Comparison of ENCODE assay signal across 8 mouse cellular contexts in genomic region chr3:108466425-108466824, GRCm38 (mm10). TPM values are rescaled to one million over a fixed set of nuclear protein-coding genes. Genes with fewer than 3 reads are reported as not detected.
DNase-seq lines count a peak whose midpoint lies in the region; ATAC-seq and TF ChIP-seq lines count a peak whose summit lies in the region.

No protein-coding gene starts in this region.

- no peaks in the 10 kb centered on the region for H3K27me3 ChIP-seq in forebrain, postnatal 0 days (ENCODE audit: insufficient read depth, low read length)
- H3K27me3 ChIP-seq in forebrain, embryonic 11.5 days (ENCODE audit: control insufficient read depth, insufficient read depth, low read length): no peaks in the 10 kb centered on the region
- H3K27me3 ChIP-seq in liver, postnatal 0 days (ENCODE audit: insufficient read depth, low read length): no peaks in the 10 kb centered on the region
- H3K27me3 ChIP-seq in hindbrain, embryonic 16.5 days (replicated peaks; ENCODE audit: control insufficient read depth, insufficient read depth, low read length): no peaks in the 10 kb centered on the region

- H3K4me3 ChIP-seq in forebrain, postnatal 0 days (ENCODE audit: low read depth, low read length): no peak overlapping the region
- no peak overlapping the region for H3K4me3 ChIP-seq in forebrain, embryonic 11.5 days (ENCODE audit: low read depth, low read length)
- H3K4me3 ChIP-seq in liver, postnatal 0 days (ENCODE audit: low read depth, low read length): no peak overlapping the region
- H3K4me3 ChIP-seq in hindbrain, embryonic 16.5 days (ENCODE audit: low read length): no peak overlapping the region

- 87% methylated on average over 6 of the region's 6 CpGs for WGBS in forebrain, postnatal 0 days
- WGBS in forebrain, embryonic 11.5 days: 89% methylated on average over 6 of the region's 6 CpGs
- WGBS in liver, postnatal 0 days (ENCODE audit: insufficient replicate concordance): 63% methylated on average over 6 of the region's 6 CpGs
- 87% methylated on average over 6 of the region's 6 CpGs for WGBS in hindbrain, embryonic 16.5 days

- 0 out of 2 replicates have a peak, but pooled peaks cover 3% of the 10 kb centered on the region for H3K36me3 ChIP-seq in forebrain, postnatal 0 days (ENCODE audit: insufficient read depth)
- H3K36me3 ChIP-seq in forebrain, embryonic 11.5 days (ENCODE audit: control insufficient read depth, insufficient read depth, low read length): no peaks in the 10 kb centered on the region
- H3K36me3 ChIP-seq in liver, postnatal 0 days (replicated peaks; ENCODE audit: insufficient read depth, low read length): no peaks in the 10 kb centered on the region
- H3K36me3 ChIP-seq in hindbrain, embryonic 16.5 days (ENCODE audit: control insufficient read depth, insufficient read depth, low read length): peaks cover 6% of the 10 kb centered on the region; the same call in 1 of the 2 replicates

- H3K4me1 ChIP-seq in forebrain, postnatal 0 days (ENCODE audit: insufficient read depth): no peaks in the 10 kb centered on the region
- no peaks in the 10 kb centered on the region for H3K4me1 ChIP-seq in forebrain, embryonic 11.5 days (replicated peaks; ENCODE audit: control insufficient read depth, insufficient read depth, low read length)
- H3K4me1 ChIP-seq in liver, postnatal 0 days (ENCODE audit: insufficient read depth): no peaks in the 10 kb centered on the region
- no peaks in the 10 kb centered on the region for H3K4me1 ChIP-seq in hindbrain, embryonic 16.5 days (ENCODE audit: control insufficient read depth, insufficient read depth, low read depth, low read length)

- no peak for TF ChIP-seq EP300 in liver, postnatal 0 days (IDR thresholded peaks at IDR 0.05; ENCODE audit: low read depth)

- H3K9ac ChIP-seq in forebrain, postnatal 0 days: no peak overlapping the region
- no peak overlapping the region for H3K9ac ChIP-seq in forebrain, embryonic 11.5 days (ENCODE audit: low read length)
- no peak overlapping the region for H3K9ac ChIP-seq in liver, postnatal 0 days (replicated peaks)
- no peak overlapping the region for H3K9ac ChIP-seq in hindbrain, embryonic 16.5 days (ENCODE audit: low read depth, low read length)

- no peak; the same call in 1 of the 2 replicates for ATAC-seq in forebrain, postnatal 0 days
- no peak for ATAC-seq in forebrain, embryonic 11.5 days (replicated peaks; ENCODE audit: low FRiP score)
- no peak for ATAC-seq in liver, postnatal 0 days
- ATAC-seq in hindbrain, embryonic 16.5 days: no peak

- no peak for DNase-seq in forebrain, postnatal 0 days
- DNase-seq in forebrain, embryonic 11.5 days (ENCODE audit: low spot score): no peak
- peak; percentile 73 for DNase-seq in 416B (ENCODE audit: low read depth)
- peak; percentile 50 for DNase-seq in T-cell, adult 2 months (ENCODE audit: low spot score)
- peak; percentile 54 for DNase-seq in gastrocnemius, postnatal 10 days
- peak; percentile 77 for DNase-seq in liver, postnatal 0 days
- DNase-seq in spleen, postnatal 14 days (ENCODE audit: low spot score in 2 of 2): peak; percentile 30 to 59

- no peak overlapping the region for H3K27ac ChIP-seq in forebrain, postnatal 0 days (ENCODE audit: low read depth, low read length)
- H3K27ac ChIP-seq in forebrain, embryonic 11.5 days (ENCODE audit: low read depth, low read length): no peak overlapping the region
- no peak overlapping the region for H3K27ac ChIP-seq in liver, postnatal 0 days (ENCODE audit: low read depth)
- H3K27ac ChIP-seq in hindbrain, embryonic 16.5 days (ENCODE audit: low read depth, low read length): no peak overlapping the region

- H3K4me2 ChIP-seq in forebrain, postnatal 0 days (ENCODE audit: low read depth): no peak overlapping the region
- H3K4me2 ChIP-seq in forebrain, embryonic 11.5 days (ENCODE audit: low read depth, low read length, severe bottlenecking): no peak overlapping the region
- H3K4me2 ChIP-seq in liver, postnatal 0 days (ENCODE audit: low read depth, low read length): no peak overlapping the region
- H3K4me2 ChIP-seq in hindbrain, embryonic 16.5 days (ENCODE audit: low read length): no peak overlapping the region

- peak; percentile 50 for TF ChIP-seq CTCF in forebrain, postnatal 0 days (IDR thresholded peaks at IDR 0.05; ENCODE audit: low read depth)
- peak; percentile 86 for TF ChIP-seq CTCF in liver, postnatal 0 days (IDR thresholded peaks at IDR 0.05; ENCODE audit: low read depth)

- H3K9me3 ChIP-seq in forebrain, postnatal 0 days (ENCODE audit: low read length): no peaks in the 10 kb centered on the region
- no peaks in the 10 kb centered on the region for H3K9me3 ChIP-seq in forebrain, embryonic 11.5 days (ENCODE audit: control insufficient read depth, low read length)
- no peaks in the 10 kb centered on the region for H3K9me3 ChIP-seq in liver, postnatal 0 days (ENCODE audit: low read length)
- H3K9me3 ChIP-seq in hindbrain, embryonic 16.5 days (ENCODE audit: control insufficient read depth, low read length): no peaks in the 10 kb centered on the region

RNA-seq across cellular contexts. Expression of gene Sars, which starts 21.4 kb away (rescaled TPM):
- 196 and 202 TPM in 2 replicates for total RNA-seq in forebrain, postnatal 0 days (2014; rRNA removed)
- 220 and 223 TPM in 2 replicates for polyA plus RNA-seq in forebrain, postnatal 0 days (2015; fragmentation: Nextera tagmentation; extraction: Ambion mirVana)
- 180 and 189 TPM in 2 replicates for polyA plus RNA-seq in forebrain, embryonic 11.5 days (2014; fragmentation: Nextera tagmentation; extraction: Ambion mirVana)
- total RNA-seq in gastrocnemius, postnatal 10 days (2021): 100 to 1,000 TPM; 109 to 111 TPM
- 39.0 and 41.7 TPM in 2 replicates for polyA plus RNA-seq in liver, postnatal 0 days (2015; fragmentation: Nextera tagmentation; extraction: Ambion mirVana)
- 216 and 224 TPM in 2 replicates for polyA plus RNA-seq in hindbrain, embryonic 16.5 days (2015; fragmentation: Nextera tagmentation; extraction: Ambion mirVana)

RNA-seq across cellular contexts. Expression of gene Celsr2, which starts 51.1 kb away (rescaled TPM):
- total RNA-seq in forebrain, postnatal 0 days (2014; rRNA removed): 39.0 and 51.4 TPM in 2 replicates
- polyA plus RNA-seq in forebrain, postnatal 0 days (2015; fragmentation: Nextera tagmentation; extraction: Ambion mirVana): 14.4 and 24.5 TPM in 2 replicates
- polyA plus RNA-seq in forebrain, embryonic 11.5 days (2014; fragmentation: Nextera tagmentation; extraction: Ambion mirVana): 52.0 and 68.1 TPM in 2 replicates
- 1 to 10 TPM; 2.9 to 4.3 TPM for total RNA-seq in gastrocnemius, postnatal 10 days (2021)
- 0.18 and 0.30 TPM in 2 replicates for polyA plus RNA-seq in liver, postnatal 0 days (2015; fragmentation: Nextera tagmentation; extraction: Ambion mirVana)
- polyA plus RNA-seq in hindbrain, embryonic 16.5 days (2015; fragmentation: Nextera tagmentation; extraction: Ambion mirVana): 34.5 and 34.7 TPM in 2 replicates

Comparison
In these comparisons a context has a peak if more than half of its experiments do, and no peak if none do; other contexts are left out.
1. DNase-seq: peak in 416B (single experiment), T-cell, adult 2 months (single experiment), gastrocnemius, postnatal 10 days (single experiment), liver, postnatal 0 days (single experiment) and spleen, postnatal 14 days (2 of 2); none in forebrain, postnatal 0 days (single experiment) and forebrain, embryonic 11.5 days (single experiment).
2. RNA of gene Celsr2, which starts 51.1 kb away (polyA plus RNA-seq): 52.0 to 68.1 TPM in forebrain, embryonic 11.5 days, 34.5 to 34.7 TPM in hindbrain, embryonic 16.5 days and 14.4 to 24.5 TPM in forebrain, postnatal 0 days; 0.18 to 0.30 TPM in liver, postnatal 0 days; every median in the first group is over 10 times any median in the second.